In the genomic region with DNA sequence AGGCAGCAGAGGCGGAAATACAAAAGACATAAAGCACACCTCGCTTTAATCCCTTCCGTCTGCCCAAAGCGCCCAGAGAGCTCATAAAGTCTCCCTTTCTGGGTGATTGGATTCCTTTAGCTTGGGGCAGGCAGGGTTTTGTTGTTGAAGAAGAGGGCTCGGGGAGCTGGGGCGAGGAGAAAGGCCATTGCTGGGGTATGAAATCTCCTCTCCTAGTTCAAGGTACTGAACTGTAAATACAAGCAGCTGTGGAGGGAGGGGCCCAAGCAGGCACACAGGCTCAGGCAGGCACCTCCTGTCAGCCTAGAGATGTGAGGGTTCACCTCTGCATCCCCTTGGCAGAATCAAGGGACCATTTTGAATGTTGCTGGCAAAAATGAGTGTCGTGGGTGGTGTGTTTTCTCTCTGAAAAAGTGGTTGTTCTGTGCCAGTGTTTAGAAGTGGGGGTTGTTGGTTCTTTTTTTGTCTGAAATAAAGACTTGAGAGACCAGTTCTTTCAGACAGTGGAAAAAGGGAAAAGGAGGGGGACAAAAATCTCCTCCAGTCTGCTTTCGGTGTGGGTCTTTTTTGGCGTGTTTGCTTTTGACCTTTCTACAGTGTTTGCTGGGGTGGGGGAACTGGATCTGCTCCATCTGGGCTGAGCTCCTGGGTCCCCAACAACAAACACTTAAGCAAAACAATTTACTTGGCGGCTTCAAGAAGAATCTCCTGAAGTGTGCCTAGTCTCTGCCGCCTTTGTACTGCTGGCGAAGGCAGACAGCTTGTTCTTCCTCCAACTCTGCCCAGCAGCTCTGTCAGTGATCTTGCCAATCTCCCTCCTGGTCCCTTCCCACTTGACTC, we compare ENCODE assay signal across 9 mouse cellular contexts.
A peak's percentile ranks its signal among the peaks of the same experiment; 100 is the strongest.
DNase-seq lines count a peak whose midpoint lies in the region; ATAC-seq and TF ChIP-seq lines count a peak whose summit lies in the region.
"Had no signal": no experiment of that assay in that cellular context is flagged by ENCODE, and none has a peak within 500 bp of the region (broad histone marks: within the 10 kb centered on the region; RNA-seq: fewer than 3 reads in every experiment).

No protein-coding gene starts in this region.

- H3K9ac ChIP-seq in heart, embryonic 13.5 days, result peak overlapping the region; percentile 35; the same call in 1 of the 2 replicates
- H3K9ac ChIP-seq in heart, embryonic 12.5 days, result no peak overlapping the region
- H3K9ac ChIP-seq in embryonic facial prominence, embryonic 11.5 days (replicated peaks; ENCODE audit: low read length), result peak overlapping the region; percentile 40
- no peak overlapping the region for H3K9ac ChIP-seq in intestine, postnatal 0 days (ENCODE audit: low read depth, low read length)
- no peak overlapping the region for H3K9ac ChIP-seq in midbrain, postnatal 0 days (replicated peaks; ENCODE audit: low read length, poor library complexity, severe bottlenecking)
- H3K9ac ChIP-seq: liver, embryonic 13.5 days had no signal

- no peaks in the 10 kb centered on the region for H3K36me3 ChIP-seq in heart, embryonic 13.5 days
- H3K36me3 ChIP-seq in heart, embryonic 12.5 days, result no peaks in the 10 kb centered on the region
- H3K36me3 ChIP-seq in embryonic facial prominence, embryonic 11.5 days (replicated peaks; ENCODE audit: control insufficient read depth, insufficient read depth, low read depth, low read length), result no peaks in the 10 kb centered on the region
- no peaks in the 10 kb centered on the region for H3K36me3 ChIP-seq in intestine, postnatal 0 days (ENCODE audit: control insufficient read depth, insufficient read depth)
- H3K36me3 ChIP-seq in midbrain, postnatal 0 days (ENCODE audit: insufficient read depth, low read length), result no peaks in the 10 kb centered on the region
- H3K36me3 ChIP-seq: liver, embryonic 13.5 days had no signal

- peak; percentile 54 for DNase-seq in embryonic facial prominence, embryonic 11.5 days (ENCODE audit: low spot score)
- peak; percentile 72 for DNase-seq in midbrain, postnatal 0 days (ENCODE audit: low spot score)
- no peak for DNase-seq in adrenal gland, adult 18-20 months (ENCODE audit: low spot score in 2 of 2)
- DNase-seq in yolk sac, embryonic 10.5 days (ENCODE audit: low spot score), result no peak
- DNase-seq in frontal cortex, postnatal 25 days (ENCODE audit: low spot score in 2 of 2), result no peak
- DNase-seq: liver, embryonic 13.5 days had no signal

- ATAC-seq in heart, embryonic 13.5 days (ENCODE audit: extremely low read depth, insufficient number of reproducible peaks, low FRiP score, low TSS enrichment), result no peak
- ATAC-seq in heart, embryonic 12.5 days (ENCODE audit: insufficient number of reproducible peaks, low FRiP score), result no peak
- no peak for ATAC-seq in embryonic facial prominence, embryonic 11.5 days (replicated peaks; ENCODE audit: insufficient number of reproducible peaks, low FRiP score, low TSS enrichment, low read depth)
- ATAC-seq in intestine, postnatal 0 days, result no peak
- peak; percentile 56; the same call in 1 of the 2 replicates for ATAC-seq in midbrain, postnatal 0 days (ENCODE audit: low FRiP score)

- H3K4me1 ChIP-seq in heart, embryonic 13.5 days, result peaks cover 11% of the 10 kb centered on the region
- H3K4me1 ChIP-seq in heart, embryonic 12.5 days (replicated peaks), result peaks cover 15% of the 10 kb centered on the region
- H3K4me1 ChIP-seq in embryonic facial prominence, embryonic 11.5 days (ENCODE audit: control insufficient read depth, insufficient read depth, low read length), result peaks cover 6% of the 10 kb centered on the region; the same call in 1 of the 2 replicates
- 0 out of 2 replicates have a peak, but pooled peaks cover 3% of the 10 kb centered on the region for H3K4me1 ChIP-seq in intestine, postnatal 0 days (replicated peaks; ENCODE audit: control insufficient read depth, insufficient read depth, low read length)
- no peaks in the 10 kb centered on the region for H3K4me1 ChIP-seq in midbrain, postnatal 0 days (ENCODE audit: insufficient read depth, low read length)

- no peaks in the 10 kb centered on the region for H3K9me3 ChIP-seq in heart, embryonic 13.5 days
- H3K9me3 ChIP-seq in heart, embryonic 12.5 days (replicated peaks), result no peaks in the 10 kb centered on the region
- no peaks in the 10 kb centered on the region for H3K9me3 ChIP-seq in embryonic facial prominence, embryonic 11.5 days (replicated peaks; ENCODE audit: control insufficient read depth, low read length)
- H3K9me3 ChIP-seq in intestine, postnatal 0 days (ENCODE audit: control insufficient read depth), result no peaks in the 10 kb centered on the region
- no peaks in the 10 kb centered on the region for H3K9me3 ChIP-seq in midbrain, postnatal 0 days (ENCODE audit: low read length)
- H3K9me3 ChIP-seq: liver, embryonic 13.5 days had no signal

- 67% methylated on average over 12 of the region's 12 CpGs for WGBS in heart, embryonic 13.5 days
- 71% methylated on average over 12 of the region's 12 CpGs for WGBS in heart, embryonic 12.5 days
- 29% methylated on average over 12 of the region's 12 CpGs for WGBS in embryonic facial prominence, embryonic 11.5 days
- 51% methylated on average over 12 of the region's 12 CpGs for WGBS in intestine, postnatal 0 days
- 32% methylated on average over 12 of the region's 12 CpGs for WGBS in midbrain, postnatal 0 days

- no peaks in the 10 kb centered on the region for H3K27me3 ChIP-seq in heart, embryonic 13.5 days (replicated peaks)
- no peaks in the 10 kb centered on the region for H3K27me3 ChIP-seq in heart, embryonic 12.5 days (replicated peaks)
- no peaks in the 10 kb centered on the region for H3K27me3 ChIP-seq in embryonic facial prominence, embryonic 11.5 days (ENCODE audit: control insufficient read depth, insufficient read depth, low read length)
- no peaks in the 10 kb centered on the region for H3K27me3 ChIP-seq in intestine, postnatal 0 days (replicated peaks; ENCODE audit: control insufficient read depth, insufficient read depth, low read length)
- H3K27me3 ChIP-seq in midbrain, postnatal 0 days (ENCODE audit: insufficient read depth, low read length), result no peaks in the 10 kb centered on the region
- H3K27me3 ChIP-seq: liver, embryonic 13.5 days had no signal

- H3K4me3 ChIP-seq in heart, embryonic 13.5 days, result no peak overlapping the region
- H3K4me3 ChIP-seq in heart, embryonic 12.5 days, result no peak overlapping the region
- no peak overlapping the region for H3K4me3 ChIP-seq in embryonic facial prominence, embryonic 11.5 days (ENCODE audit: low read depth, low read length)
- no peak overlapping the region for H3K4me3 ChIP-seq in intestine, postnatal 0 days (ENCODE audit: low read depth, low read length)
- no peak overlapping the region for H3K4me3 ChIP-seq in midbrain, postnatal 0 days (ENCODE audit: low read depth, low read length)
- H3K4me3 ChIP-seq: liver, embryonic 13.5 days had no signal

- TF ChIP-seq CTCF in intestine, postnatal 0 days (IDR thresholded peaks at IDR 0.05; ENCODE audit: low read depth), result no peak
- TF ChIP-seq CTCF in midbrain, postnatal 0 days (IDR thresholded peaks at IDR 0.05), result no peak

- H3K4me2 ChIP-seq in heart, embryonic 13.5 days, result no peak overlapping the region
- H3K4me2 ChIP-seq in heart, embryonic 12.5 days, result no peak overlapping the region
- H3K4me2 ChIP-seq in embryonic facial prominence, embryonic 11.5 days (ENCODE audit: low read depth, low read length), result no peak overlapping the region
- peak overlapping the region; percentile 27; the same call in 1 of the 2 replicates for H3K4me2 ChIP-seq in intestine, postnatal 0 days (replicated peaks; ENCODE audit: low read depth)
- H3K4me2 ChIP-seq in midbrain, postnatal 0 days (ENCODE audit: low read depth, low read length, poor library complexity, severe bottlenecking), result no peak overlapping the region
- H3K4me2 ChIP-seq: liver, embryonic 13.5 days had no signal

- H3K27ac ChIP-seq in heart, embryonic 13.5 days (replicated peaks), result no peak overlapping the region
- H3K27ac ChIP-seq in heart, embryonic 12.5 days (ENCODE audit: poor library complexity, severe bottlenecking), result no peak overlapping the region
- peak overlapping the region; percentile 61 for H3K27ac ChIP-seq in embryonic facial prominence, embryonic 11.5 days (replicated peaks; ENCODE audit: low read depth, low read length)
- no peak overlapping the region for H3K27ac ChIP-seq in intestine, postnatal 0 days (ENCODE audit: low read depth, low read length)
- 0 out of 2 replicates have a peak overlapping the region, but pooled peaks have one; percentile 26 for H3K27ac ChIP-seq in midbrain, postnatal 0 days (ENCODE audit: low read depth, low read length)
- H3K27ac ChIP-seq: liver, embryonic 13.5 days had no signal

Comparison
In these comparisons a context has a peak if more than half of its experiments do, and no peak if none do; other contexts are left out.
1. H3K9ac ChIP-seq: peak in heart, embryonic 13.5 days (single experiment) and embryonic facial prominence, embryonic 11.5 days (single experiment); none in heart, embryonic 12.5 days (single experiment), intestine, postnatal 0 days (single experiment) and midbrain, postnatal 0 days (single experiment).
2. H3K27ac ChIP-seq: peak in embryonic facial prominence, embryonic 11.5 days (single experiment) and midbrain, postnatal 0 days (single experiment); none in heart, embryonic 13.5 days (single experiment), heart, embryonic 12.5 days (single experiment) and intestine, postnatal 0 days (single experiment).
3. DNase-seq: peak in embryonic facial prominence, embryonic 11.5 days (single experiment) and midbrain, postnatal 0 days (single experiment); none in adrenal gland, adult 18-20 months (0 of 2), yolk sac, embryonic 10.5 days (single experiment) and frontal cortex, postnatal 25 days (0 of 2).